Mouse (Mus musculus) lung, adult 18-20 months (tissue): ENCODE data around the gene Gm10031.

Experiments used
- DNase-seq, 2 experiments: peaks; one replicate each; pipeline ENCODE4 v3.0.0; 2022; ENCODE audit warnings: mixed read lengths in 2 of 2

Gene Gm10031

GRCm38 (mm10) chr1:156543999-156544398, 20.2 kb downstream of the Gm10031 start:
- no peak for DNase-seq

- peak; percentile 87 to 92 for DNase-seq
These were observed 34.5 kb downstream of the Gm10031 start, which contains the start of gene Abl2 for GRCm38 (mm10) chr1:156558024-156558930. Gene Abl2, plus strand, starts transcription at chr1:156558786.

DNA sequence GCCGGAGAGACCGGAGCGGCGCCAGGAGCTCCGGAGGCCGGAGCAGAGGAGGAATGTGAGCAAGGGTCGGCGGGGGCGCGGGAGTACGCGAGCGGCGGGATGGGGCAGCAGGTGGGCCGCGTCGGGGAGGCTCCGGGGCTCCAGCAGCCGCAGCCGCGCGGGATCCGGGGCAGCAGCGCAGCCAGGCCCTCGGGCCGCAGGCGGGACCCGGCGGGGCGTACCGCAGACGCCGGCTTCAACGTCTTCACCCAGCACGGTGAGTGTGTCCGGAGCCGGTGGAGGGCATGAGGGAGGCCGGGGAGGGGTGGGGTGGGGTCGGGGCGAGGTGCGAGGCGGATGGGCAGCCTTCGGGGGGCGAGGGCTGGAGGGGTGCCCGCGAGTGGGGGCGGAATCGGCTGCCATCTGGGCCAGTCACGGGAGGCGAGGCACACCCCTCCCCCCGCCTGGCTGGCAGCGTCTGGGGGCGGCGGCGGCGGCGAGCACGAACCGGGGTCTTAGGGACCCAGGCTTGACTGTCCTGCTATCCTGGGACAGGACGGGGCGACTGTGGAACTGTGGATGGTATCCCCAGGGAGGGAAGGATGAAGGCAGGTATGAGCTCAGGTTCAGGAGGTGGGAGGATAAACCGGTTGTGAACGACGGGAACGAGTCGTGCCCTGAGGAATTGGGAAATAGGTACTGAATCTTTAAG, 35.3 kb downstream of the Gm10031 start:
- peak; percentile 43 to 52 for DNase-seq

- DNase-seq: no peak
These were observed 35.8 kb downstream of the Gm10031 start for GRCm38 (mm10) chr1:156559641-156560020.

DNA sequence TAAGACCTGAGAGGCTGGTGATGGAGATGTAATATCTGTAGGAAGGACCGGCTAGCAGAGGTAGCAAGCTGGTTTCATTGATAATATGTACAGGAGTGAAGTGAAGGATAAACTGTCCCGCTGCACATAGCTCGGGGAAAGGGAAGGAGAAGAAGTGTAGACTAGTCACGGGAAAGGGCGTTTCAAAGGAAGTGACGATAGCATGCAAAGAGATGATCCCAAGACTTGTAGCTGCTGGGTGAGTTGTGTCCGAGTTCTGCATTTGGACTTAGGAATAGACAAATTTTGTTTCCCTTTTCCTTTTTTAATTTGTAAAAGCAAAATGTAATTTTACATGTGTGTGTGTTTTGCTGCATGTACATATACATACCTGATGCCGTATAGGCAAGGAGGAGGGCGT, 36.7 kb downstream of the Gm10031 start:
- no peak for DNase-seq

DNA sequence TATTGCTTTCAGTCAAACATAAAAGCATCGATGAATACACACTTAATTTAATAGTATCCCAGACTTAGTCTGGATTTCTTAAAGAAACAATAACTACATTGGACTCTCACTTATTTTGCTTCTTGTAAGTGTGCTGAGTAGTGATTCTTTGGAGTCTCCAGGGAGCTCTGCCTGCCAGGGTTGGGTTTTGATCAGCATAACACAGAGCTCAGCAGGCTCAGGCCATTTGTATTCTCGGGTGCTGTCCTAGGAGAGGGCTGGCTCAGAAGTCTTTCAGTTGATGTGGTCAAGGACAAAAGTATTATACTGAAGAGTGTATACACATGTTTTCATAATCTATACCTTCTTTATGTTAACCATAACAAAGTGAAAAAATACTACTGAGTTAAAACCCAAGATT, 41.5 kb downstream of the Gm10031 start:
- no peak for DNase-seq

DNA sequence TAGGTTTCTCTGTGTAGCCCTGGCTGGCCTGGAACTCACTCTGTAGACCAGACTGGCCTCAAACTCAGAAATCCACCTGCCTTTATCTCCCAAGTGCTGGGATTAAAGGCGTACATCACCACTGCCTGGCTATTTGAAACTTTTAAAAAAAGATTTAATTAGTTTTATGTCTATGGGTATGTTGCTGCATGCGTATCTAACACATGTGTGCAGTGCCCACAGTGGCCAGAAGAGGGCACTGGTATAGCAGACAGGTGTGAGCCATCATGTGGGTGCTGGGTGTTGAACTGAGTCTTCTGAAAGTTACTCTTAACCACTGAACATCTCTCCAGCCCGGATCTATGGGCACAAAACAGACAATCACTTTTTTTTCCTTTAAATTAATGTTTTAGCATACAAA, 42.3 kb downstream of the Gm10031 start:
- DNase-seq: peak in 1 of 2 experiments; percentile 18

GRCm38 (mm10) chr1:156569615-156570014, 45.8 kb downstream of the Gm10031 start:
- no peak for DNase-seq

DNA sequence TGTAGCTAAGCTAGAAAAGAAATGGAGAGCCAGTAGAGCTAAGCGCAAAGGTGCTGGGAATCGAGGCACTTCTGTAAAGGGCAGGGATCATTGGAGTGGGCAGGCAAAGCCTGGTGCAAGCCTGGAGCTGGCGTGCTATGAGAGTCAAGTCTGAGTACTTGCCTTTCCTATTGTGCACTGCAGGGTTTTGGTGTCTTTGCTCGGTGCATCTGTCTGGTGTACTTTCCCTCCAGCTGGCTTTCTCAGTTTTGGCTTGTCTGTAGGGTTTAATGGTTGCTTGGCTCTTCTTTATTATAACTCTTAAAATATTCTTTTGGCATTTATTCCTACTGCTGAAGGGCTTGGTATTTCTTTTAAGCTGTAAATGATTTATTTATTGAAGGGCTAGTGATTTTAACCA, 49.1 kb downstream of the Gm10031 start:
- no peak for DNase-seq
